Mouse (Mus musculus): Measurements from ENCODE around the gene Mrpl33.

GRCm38 (mm10) chr5:31566457-31566856, 30.3 kb upstream of the Mrpl33 start:
- TF ChIP-seq POLR2A (IDR thresholded peaks at IDR 0.05; ENCODE audit: borderline replicate concordance, extremely low read depth, insufficient read depth, insufficient read length, poor library complexity, severe bottlenecking) (no peak), CTCF (IDR thresholded peaks at IDR 0.05; ENCODE audit: borderline replicate concordance, extremely low read depth, insufficient read depth, insufficient read length) (no peak)

Data from brain, embryonic 14.5 days (tissue).